Mouse (Mus musculus) natural killer cell, adult 2 months (primary cell): ENCODE results near the gene Olfr1395.

ENCODE experiments used
- DNase-seq, 2 experiments: peaks; one replicate each; pipeline ENCODE4 v3.0.0; 2022; ENCODE audit warnings: low spot score in 2 of 2

Olfr1395 gene

DNA sequence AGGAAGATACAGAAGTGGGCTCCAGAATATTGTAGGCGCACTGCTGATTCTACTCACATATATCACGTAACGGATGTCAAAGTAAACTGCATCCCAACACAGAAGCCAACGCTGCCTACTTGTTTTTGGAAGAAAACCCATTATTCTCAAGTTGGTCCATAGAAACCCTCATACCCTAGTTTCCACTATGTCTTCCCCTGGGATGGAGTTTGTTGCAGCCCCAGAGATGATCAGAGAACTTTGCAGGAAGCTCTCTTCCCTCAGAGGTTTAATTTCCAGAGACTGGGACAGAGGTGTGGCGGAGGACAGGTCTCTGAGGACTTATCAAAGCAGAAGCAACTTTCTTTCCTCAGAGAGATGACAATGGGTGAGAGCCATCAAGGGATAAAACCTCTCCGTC is at the start of gene Olfr1395:
Gene Olfr1395, plus strand, starts transcription at position 301 of the 400 bp plus-strand sequence.
- DNase-seq, result no peak

DNA sequence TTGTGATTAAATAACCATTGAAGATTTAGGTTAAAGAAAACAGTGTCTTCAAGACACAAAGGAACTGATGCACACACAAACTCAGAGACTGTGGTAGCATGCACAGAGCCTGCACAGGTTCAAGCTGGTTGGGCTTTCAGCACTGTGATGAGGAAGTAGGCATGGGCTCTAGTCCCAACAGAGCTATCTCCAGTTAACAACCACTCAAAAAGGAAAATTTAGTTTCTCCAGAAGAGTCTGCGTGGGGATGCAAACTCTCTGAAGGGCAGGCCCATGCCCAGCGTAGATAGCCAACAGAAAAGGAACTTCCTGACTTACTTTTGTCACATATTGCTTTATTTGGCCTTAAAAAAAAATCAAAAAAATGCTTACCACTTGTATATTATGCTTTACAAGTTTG is 49.3 kb upstream of the Olfr1395 start:
- DNase-seq, result no peak

DNA sequence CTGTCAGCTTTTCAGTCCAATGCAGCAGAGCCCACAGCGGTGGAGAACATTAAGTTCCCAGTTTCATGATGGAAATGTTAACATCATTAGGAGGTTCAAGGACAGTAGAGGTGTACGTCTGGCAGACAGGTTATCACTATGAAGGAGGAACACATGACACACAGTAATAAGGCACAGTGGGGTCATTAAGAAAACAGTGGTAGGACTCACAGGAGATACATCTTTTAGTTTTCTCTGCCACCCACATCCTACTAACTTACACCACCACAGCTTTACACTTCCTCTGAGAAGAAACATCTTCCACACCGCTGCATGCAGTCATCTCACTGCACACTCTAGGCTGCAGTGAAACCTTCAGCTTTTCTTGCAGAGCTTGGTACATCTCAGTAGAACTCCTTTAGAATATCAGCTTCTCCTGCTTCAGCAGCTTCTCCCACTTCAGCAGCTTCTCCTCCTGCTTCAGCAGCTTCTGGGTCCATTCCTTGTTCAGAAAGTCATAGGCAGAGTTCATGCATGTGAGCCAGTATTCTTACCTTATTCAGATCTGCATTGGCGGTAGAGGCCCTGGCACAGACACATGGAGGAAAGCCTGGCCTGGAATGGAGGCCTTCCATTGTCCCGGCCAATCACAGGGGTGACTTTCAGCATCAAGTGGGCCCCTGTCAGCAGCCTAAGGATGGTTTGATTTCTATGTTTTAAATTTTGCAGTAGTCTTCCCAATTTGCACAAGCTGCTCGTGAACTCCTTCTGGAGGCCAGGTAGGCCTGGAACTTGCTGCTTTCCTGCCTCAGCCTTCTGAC is 48.0 kb upstream of the Olfr1395 start:
- DNase-seq, result peak; percentile 56 to 71

DNA sequence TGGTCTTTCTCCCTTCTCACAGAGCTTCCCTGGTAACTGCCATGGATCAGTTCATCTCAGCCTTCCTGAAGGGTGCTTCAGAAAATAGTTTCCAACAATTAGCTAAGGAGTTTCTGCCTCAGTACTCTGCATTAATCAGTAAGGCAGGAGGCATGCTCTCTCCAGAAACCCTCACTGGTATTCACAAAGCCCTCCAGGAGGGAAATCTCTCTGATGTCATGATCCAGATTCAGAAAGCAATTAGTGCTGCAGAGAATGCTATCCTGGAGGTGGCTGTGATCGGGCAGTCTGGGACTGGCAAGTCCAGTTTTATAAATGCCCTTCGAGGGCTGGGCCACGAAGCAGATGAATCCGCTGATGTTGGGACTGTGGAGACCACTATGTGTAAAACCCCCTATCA is 46.7 kb upstream of the Olfr1395 start:
- DNase-seq, result no peak

DNA sequence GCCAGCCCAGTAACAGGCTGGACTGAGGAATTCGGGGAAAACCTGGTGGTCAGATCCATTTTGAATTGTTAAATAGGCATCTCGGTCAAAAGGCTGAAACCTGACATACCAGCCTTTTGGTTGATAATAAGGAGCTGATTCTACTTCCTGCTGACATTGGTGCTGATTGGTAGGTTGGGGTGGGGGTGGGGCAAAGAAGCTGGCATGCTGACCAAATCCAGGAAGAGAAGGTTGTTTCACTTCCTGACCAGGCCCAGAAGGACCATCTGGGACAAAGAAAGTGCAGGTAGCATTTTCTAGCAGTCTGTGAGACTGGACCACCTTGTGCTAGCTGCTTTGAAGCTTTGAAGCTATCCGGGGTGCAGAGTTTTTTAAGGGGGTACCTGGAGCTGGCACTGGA is 41.7 kb upstream of the Olfr1395 start:
- DNase-seq, result no peak

DNA sequence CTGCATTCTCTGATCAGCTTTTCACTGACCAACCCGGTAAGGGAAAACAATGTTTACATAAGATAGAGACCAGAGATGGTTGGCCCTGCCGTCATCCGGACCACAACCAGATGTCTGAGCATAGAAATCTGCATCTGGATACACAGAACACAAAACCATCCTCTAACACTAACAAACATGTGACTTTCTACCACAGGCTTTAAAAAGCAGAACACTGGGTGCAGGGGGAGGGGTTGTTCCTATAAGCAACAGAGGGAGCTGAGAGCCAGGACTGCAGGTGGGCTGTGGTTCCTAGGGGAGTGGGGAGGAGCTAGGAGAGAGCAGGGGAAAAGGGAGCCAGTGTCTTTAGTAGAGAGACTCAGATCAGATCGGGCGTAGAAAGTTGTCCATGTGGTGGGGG is 40.6 kb upstream of the Olfr1395 start:
- DNase-seq, result peak in 1 of 2 experiments; percentile 40

DNA sequence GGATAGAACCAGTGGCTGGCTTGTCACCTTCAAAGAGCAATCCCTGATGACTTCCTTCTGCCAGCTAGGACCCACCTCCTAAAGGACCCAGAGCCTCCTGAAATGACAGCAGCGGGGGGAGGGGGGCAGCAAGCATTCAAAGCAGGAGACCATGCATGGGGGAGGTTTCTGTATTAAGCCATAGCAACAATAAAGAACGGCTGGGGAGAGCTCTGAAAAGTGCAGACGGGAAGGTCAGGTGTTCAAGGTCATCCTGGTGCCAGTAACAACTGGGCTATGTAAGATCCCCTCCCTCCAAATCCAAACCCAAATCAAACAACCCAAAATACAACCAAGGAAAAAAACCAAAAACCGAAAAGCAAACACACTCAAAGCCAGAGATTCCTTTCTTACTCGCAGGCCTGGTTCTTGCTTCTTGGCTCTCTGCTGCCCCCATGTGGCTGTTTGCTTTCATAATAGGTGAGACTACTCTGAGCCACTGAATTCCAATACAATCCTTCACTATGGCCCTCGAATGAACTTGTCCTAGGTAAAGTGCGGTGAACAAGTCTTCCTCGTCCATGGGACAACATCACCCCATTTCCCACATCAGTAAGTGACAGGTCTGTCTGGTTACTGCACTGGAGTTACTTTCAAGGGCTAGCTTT is 38.9 kb upstream of the Olfr1395 start:
- peak; percentile 81 to 90 for DNase-seq

DNA sequence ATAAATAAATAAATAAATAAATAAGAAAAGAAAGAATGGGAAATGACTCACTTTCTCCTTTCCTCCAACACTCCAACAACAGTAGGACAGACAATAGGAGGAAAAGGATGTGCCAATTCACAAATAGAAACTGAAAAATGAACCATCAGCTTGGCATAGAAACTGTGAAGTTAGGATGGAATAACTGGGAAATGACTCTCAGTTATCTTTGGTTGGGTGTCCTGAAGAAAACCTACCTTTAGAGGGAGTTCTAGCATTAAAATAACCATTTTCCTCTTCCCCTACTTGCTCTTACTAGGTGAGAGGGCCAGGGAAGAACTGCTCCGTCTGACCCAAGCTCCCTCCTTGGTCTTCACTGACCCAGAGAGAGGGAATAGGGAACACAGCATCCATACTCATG is 36.3 kb upstream of the Olfr1395 start:
- no peak for DNase-seq

DNA sequence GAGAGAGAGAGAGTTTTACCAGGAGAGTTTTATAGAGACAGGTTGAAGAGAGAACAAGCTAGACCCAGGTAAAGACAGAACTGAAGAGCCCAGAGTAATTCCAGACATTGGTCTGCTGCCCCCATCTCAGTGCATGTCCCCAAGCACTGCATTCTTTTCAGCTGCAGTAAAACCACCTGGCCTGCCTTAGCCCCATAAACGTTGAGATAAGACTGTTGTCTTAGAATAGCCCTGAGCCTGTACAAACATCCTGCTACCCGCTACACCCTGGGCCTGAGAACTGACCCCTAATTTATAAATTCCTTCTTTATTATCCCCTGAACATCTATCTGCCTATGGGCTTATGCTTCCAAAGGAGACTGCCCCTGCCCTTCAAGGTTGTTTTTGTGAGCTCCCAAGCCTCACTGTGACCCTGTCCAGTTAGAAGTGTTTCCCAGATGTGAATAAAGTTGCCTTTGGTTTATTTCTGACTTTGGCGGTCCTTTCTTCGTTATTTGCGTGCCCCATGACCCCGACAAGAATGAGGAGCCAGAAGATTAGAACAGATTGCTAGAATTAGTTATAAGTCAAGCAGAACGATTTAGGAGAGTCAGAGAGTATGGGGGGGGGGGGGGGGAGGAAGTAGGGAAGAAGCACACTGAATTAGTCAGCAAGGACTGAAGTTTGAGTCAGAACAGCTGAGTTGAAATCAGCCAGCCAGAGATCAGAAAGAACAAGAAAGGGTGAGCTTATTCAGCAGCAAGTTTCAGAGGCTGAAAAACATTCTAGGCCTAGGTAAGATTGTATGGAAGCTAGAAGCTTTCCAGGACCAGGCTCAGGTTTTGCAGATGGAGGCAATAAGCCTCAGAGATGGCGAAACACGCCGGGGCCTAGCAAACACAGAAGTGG is 34.2 kb upstream of the Olfr1395 start:
- DNase-seq, result no peak

DNA sequence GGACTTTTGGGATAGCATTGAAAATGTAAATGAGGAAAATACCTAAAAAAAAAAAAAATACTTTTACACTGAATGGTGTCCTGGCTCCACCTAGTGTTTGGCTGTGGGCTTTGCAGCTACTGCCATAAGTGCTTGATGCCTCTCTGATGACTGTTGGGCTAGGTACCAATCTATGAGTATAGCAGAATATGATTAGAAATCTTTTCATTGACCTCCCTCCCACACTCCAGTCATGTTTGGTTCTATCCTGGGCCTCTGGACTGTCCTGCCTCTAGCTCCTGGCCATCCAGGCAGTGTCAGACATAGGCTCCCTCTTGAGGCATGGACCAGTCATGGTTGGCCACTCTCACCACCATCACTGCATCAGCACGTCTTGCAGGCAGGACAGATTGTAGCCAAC is 33.2 kb upstream of the Olfr1395 start:
- DNase-seq, result peak in 1 of 2 experiments; percentile 50

DNA sequence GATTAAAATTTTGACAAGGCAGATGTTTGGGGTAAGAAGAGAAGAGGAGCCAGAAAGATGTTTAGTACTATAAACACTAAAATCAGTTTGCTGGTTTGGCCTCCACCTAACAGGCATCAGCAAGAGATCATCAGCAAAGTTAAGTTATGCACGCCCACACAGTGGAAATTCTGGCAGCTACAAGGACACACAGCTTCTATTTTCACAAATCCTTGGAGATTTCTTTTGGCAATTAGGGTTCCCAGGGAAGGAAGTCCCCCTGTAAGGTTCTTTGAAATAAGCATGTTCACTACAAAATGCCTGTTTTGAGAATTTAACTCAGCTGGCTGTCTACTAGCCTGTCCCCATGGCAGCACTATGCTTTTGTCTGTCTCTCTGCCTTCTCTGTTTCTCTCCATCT is 31.1 kb upstream of the Olfr1395 start:
- no peak for DNase-seq

DNA sequence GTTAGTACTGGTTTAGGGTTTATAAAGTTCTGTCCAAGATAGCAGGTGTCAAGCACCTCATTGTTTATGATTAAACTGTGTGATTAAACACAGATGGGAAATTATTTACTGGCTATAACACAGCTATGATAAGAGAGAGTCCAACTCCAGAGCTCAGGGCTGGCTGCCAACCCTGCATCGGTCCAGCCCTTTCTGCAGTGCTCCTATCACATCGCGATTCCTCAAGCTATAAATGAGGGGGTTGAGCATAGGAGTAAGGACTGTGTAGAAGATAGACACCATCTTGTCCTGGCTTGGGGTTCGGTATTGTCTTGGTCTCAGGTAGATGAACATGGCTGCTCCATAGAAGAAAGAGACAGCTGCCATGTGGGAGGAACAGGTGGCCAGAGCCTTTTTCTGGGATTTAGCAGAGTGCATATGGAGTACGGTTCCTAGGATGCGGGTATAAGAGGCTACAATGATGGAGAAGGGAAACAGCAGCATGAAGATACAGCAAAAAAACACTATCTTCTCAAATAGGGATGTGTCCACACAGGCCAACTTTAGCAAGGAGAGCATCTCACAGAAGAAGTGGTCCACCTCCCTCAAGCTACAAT is 29.4 kb upstream of the Olfr1395 start:
- no peak for DNase-seq

DNA sequence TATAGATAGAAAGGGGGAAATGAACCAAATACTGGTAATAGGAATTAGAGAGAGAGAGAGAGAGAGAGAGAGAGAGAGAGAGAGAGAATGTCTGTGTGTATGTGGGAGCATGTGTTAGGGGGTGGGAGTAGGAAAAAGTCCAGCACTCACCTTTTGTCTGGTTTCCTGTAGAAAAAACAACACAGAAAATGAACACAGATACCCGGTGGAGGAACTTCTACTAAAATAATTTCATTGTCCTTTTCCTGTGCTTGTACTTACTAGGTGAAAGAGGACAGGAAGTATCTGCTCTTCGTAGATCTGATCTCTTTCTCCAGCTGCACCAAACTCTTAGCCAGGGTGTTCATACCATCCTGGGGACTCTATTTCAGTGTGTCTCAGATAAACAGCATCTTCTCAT is 27.9 kb upstream of the Olfr1395 start:
- no peak for DNase-seq

DNA sequence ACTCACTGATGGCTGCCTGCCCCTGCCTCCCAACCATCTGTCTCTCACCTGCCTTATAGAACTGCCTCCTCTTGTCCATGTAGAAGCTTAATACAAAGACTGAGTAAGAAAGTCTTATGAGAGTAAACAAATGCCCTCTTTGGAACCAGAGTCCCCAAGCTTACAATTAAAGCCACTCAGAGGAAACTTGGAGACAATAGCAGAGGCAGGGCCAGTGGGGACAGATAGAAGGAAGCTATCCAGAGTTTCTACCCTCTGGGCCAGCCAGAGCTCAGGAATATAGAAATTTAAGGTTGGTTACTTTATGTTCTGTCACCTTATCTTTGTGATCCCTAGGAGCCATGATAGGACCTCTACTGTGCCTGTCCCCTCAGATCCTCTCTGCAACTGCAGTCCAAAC is 27.3 kb upstream of the Olfr1395 start, which contains the start of gene Olfr1396:
Gene Olfr1396, minus strand, starts transcription at position 101 of the 400 bp plus-strand sequence.
- no peak for DNase-seq

DNA sequence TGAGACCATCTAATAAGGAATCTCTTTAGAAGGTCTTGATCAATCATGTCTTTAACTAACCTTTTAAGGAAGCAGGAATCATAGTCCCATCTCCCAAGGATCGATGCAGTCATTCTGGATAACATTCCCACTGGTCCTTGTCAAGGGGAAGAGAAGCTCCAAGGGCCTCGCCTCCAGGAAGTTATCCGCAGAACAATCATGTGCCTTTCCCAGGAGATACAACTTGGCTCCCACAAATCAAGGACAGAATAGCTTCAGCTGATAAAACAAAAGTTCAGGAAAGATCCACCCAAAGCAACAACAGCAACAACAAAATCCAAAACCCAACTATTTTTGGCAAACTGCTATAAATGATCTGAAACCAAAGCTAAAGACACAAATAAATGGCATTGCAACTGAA is 22.4 kb upstream of the Olfr1395 start:
- DNase-seq, result no peak

DNA sequence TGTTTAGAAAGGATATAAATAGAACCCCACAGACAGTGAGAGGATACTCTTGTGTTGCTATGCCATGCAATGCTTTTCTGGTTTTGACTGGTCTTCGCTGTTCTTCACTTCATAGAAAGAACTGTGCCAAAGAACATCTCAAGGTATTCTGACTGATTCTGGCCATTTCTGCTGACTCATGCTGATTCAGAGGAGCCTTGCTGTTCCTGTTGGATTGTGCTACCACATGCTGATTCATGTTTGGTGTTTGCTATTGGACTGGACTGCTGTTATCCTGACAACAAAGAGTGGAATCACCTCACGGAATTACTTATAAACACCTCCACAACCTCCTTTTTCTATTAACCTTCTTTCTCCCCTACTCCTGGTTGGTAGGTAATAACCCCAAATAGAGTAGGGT is 17.9 kb upstream of the Olfr1395 start:
- no peak for DNase-seq

DNA sequence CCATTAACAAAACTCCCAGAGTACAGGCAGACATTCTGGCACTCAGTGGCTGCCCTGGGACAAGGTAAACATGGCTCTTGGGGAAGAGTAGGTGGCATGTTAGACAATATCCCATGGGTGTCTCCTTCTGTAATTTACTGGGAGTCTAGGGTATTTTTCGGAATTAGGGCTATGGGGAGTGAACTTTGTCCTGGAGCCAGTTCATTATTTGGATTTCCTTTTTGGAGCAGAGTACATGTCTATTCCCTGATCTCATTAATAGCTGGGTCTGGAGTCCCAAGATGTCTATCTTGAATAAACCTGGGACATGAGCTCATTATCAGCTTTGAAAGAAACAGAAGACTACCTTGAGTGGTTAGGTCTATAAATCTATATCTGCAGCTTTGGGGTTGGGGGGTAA is 12.0 kb downstream of the Olfr1395 start, which contains the start of gene Olfr1394:
Gene Olfr1394, plus strand, starts transcription at position 301 of the 400 bp plus-strand sequence.
- DNase-seq, result no peak

DNA sequence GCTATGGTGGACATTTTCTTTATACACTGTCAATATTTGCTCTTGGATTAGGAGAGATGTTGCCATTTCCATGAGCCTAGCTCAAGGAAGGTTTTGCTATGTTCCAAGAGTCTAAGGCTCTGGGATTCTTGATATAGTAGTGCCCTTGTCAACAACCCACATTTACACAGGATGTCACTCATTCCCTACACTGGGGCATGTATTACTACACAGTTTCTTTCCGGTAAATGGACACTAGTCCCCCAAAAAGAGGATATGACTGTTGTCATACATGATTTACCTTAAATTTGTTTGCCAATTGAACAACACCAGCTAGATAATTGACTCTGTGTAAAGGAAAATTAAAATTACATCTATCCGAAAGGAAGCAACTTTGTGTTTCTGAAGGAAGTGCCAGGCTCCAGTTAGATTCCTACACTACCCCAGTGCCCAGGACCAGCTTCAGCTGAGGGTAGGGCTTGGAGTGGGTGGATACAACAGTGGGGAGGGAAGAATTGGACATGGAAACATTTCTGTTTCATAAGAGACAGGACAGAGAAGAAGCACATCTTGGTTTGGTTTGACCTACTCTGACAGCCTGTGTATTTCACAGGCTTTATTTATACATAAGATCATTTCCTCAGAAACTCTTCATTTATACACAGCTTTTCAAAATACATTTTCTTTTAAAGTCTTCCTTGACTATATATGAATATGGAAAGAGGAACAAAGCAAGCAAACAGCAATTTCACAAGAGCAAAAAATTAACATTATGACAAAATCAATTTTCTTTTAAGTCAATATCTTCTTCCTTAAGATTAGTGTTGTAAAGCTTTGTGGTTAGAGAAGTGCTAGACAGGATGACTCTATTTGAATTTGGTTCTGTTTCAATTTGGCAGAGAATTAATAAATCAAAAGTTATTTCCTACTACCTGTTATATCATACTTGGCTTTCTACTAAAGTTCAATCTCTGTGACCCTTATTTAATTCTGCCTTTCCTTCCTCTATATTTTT is 15.0 kb downstream of the Olfr1395 start:
- no peak for DNase-seq

DNA sequence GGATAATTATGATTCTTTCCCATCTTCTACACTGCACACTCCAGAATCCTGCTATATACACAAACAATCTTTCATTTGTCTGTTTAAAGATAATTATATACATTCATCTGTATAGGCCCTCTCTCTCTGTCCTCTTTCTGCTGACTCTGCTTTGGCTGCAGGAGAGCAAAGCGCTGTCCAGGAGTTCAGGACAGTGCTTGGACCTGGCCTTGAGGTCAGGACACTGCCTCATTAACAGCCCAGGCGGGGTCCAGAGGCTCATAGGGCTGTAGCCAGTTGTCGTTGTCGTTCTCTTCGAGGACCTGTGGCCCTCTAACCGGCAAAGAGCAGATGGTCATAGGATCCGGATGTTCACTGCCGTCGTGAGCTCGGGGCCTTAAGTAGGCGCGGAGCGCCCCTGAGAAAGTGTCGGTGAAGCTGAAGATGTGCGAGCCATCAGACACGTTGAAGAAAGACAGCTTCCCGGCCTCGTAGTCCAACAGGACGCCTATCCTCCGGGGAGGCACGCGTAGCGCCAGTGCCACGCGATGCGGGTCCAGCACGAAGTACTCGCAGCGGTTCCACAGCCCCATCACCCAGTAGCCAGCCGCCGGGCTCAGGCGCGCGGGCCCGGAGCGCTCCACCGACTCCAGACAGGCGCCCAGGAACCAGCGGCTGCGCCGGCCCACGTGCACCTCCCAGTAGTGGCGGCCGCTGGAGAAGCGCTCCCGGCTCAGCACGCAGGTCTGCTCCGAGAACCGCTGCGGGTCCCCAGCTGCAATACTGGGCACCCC is 27.0 kb downstream of the Olfr1395 start:
- no peak for DNase-seq

DNA sequence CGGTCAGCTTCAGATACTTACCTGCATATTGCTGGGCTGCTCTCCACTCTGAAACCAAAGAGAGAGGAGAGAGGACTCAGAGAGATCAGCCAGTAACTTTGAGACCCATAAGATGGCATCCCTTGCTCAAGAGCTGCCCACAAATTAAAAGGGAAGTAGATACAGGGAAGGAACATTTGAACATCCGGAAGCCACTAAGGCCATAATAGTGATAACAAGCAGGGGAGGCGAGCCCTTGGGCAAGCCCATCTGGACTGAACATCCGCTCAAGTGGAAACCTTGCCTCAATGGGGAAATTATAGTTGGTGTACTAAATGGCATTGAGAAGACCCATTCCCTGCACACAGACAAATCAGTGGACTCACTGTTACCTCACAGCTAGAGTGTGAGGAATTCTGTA is 28.5 kb downstream of the Olfr1395 start:
- peak in 1 of 2 experiments; percentile 12 for DNase-seq
